Mouse (Mus musculus) hindbrain, embryonic 11.5 days (tissue): Measurements from ENCODE around the gene Il1rl2. TPM values are rescaled to one million over a fixed set of nuclear protein-coding genes. Genes with fewer than 3 reads are reported as not detected.
A peak's percentile ranks its signal among the peaks of the same experiment; 100 is the strongest.

ENCODE experiments used
- ATAC-seq: fragments of 200-750 bp; cut with Nextera tagmentation; 2 replicates; pipeline ENCODE4 v1.8.0; 2017; ENCODE audit warnings: mild to moderate bottlenecking, moderate TSS enrichment, moderate library complexity; ENCODE audit not compliant: low FRiP score
- DNase-seq: peaks from one replicate; pipeline ENCODE4 v3.0.0-alpha.2; 2015; ENCODE audit warnings: low spot score
- H3K27ac ChIP-seq: fragments of 300-500 bp; sonication (generic); 2 replicates; pipeline ENCODE4 v1.5.1; 2014; ENCODE audit warnings: mild to moderate bottlenecking, low read depth, low read length
- H3K27me3 ChIP-seq: fragments of 300-500 bp; sonication (generic); 2 replicates; pipeline ENCODE4 v1.6.1; 2014; ENCODE audit warnings: mild to moderate bottlenecking, low read length, moderate library complexity, mixed read lengths; ENCODE audit not compliant: control insufficient read depth, insufficient read depth
- H3K36me3 ChIP-seq: fragments of 300-500 bp; sonication (generic); 2 replicates; pipeline ENCODE4 v1.6.1; 2014; ENCODE audit warnings: mild to moderate bottlenecking, low read length, moderate library complexity, mixed read lengths; ENCODE audit not compliant: control insufficient read depth, insufficient read depth
- H3K4me1 ChIP-seq: fragments of 300-500 bp; sonication (generic); replicated peaks from 2 replicates; pipeline ENCODE4 v1.6.1; 2014; ENCODE audit warnings: low read length, mixed read lengths; ENCODE audit not compliant: control insufficient read depth, insufficient read depth
- H3K4me2 ChIP-seq: fragments of 300-500 bp; sonication (generic); replicated peaks from 2 replicates; pipeline ENCODE4 v1.6.1; 2014; ENCODE audit warnings: mild to moderate bottlenecking, low read depth, low read length
- H3K4me3 ChIP-seq: fragments of 300-500 bp; sonication (generic); 2 replicates; pipeline ENCODE4 v1.5.1; 2014; ENCODE audit warnings: low read depth, low read length
- H3K9ac ChIP-seq: fragments of 300-500 bp; sonication (generic); 2 replicates; pipeline ENCODE4 v1.6.1; 2014; ENCODE audit warnings: low read depth, low read length
- H3K9me3 ChIP-seq: fragments of 300-500 bp; sonication (generic); 2 replicates; pipeline ENCODE4 v1.6.1; 2016; ENCODE audit warnings: low read length; ENCODE audit not compliant: control insufficient read depth
- WGBS: fragments of 180-500 bp; shearing (Covaris S2); extraction: QIAGEN DNeasy Blood & Tissue Kit; methylation state at CpG from one replicate; pipeline ENCODE4 v1.1.7; 2014; 5-methylcytosine and 5-hydroxymethylcytosine counted together
- polyA plus RNA-seq: library from polyadenylated mRNA; unstranded; fragments of >200 nt; fragmentation: Nextera tagmentation; extraction: Ambion mirVana; gene quantifications from 2 replicates; pipeline ENCODE4 v1.2.1, GENCODE M21; 2014

Gene Il1rl2
- polyA plus RNA-seq, 1 experiment from 2014 or later = 1.2 TPM

- Histone ChIP-seq H3K27ac (no peak overlapping the region), H3K27me3 (no peaks in the 10 kb centered on the region), H3K4me2 (no peak overlapping the region), H3K9ac (no peak overlapping the region), H3K4me3 (no peak overlapping the region), H3K9me3 (no peaks in the 10 kb centered on the region), H3K4me1 (no peaks in the 10 kb centered on the region), H3K36me3 (no peaks in the 10 kb centered on the region)
- WGBS = 15% methylated on average over 8 of the region's 8 CpGs
- ATAC-seq (no peak), DNase-seq (peak; percentile 85)
These were observed 54.4 kb downstream of the Il1rl2 start for GRCm38 (mm10) chr1:40378794-40379193.

DNA sequence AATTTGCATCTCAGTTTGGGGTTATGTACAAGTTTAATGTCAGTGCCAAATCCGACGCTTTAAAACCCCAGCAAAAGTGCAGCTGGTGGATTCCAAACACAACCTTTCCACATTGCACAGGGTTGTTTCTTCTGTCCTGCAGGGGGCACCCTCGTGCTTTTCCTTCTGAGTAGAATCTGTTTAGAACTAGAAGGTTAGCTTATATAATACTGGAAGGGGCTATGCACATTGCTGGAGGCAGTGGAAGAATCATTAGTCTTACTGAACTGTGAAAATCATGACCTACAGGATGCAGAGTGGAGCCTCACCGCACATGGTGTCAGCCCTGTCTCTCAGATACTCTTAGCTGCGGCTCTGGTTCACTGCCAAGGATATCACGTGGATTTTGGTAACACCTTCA is 55.7 kb downstream of the Il1rl2 start:
- Histone ChIP-seq H3K27me3 (no peaks in the 10 kb centered on the region), H3K9ac (no peak overlapping the region), H3K27ac (no peak overlapping the region), H3K4me1 (no peaks in the 10 kb centered on the region), H3K9me3 (no peaks in the 10 kb centered on the region), H3K4me3 (no peak overlapping the region), H3K4me2 (no peak overlapping the region), H3K36me3 (no peaks in the 10 kb centered on the region)
- WGBS = 63% methylated on average over 6 of the region's 6 CpGs
- no peak for ATAC-seq
- peak; percentile 64 for DNase-seq

DNA sequence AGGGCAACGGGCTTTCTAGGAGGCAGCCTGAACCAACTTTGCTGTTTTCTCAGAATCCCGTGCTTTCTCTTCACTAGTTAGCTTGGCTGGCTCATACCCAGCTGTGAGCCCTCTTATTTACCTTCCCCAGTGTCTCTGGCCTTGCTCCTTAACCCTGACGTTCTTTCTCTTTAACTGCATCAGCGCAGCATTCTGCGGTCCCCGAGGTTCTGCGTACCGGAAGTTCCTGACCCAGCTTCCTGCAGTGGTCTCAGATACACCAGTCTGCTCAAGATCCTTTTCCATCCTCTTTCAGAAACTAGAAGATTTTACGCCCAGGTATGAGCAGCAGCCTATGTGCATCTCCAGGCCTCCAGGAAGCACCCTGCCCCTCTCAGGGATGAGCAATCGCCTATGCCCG is 56.6 kb downstream of the Il1rl2 start:
- Histone ChIP-seq H3K36me3 (no peaks in the 10 kb centered on the region), H3K4me1 (no peaks in the 10 kb centered on the region), H3K27ac (no peak overlapping the region), H3K27me3 (no peaks in the 10 kb centered on the region), H3K4me3 (no peak overlapping the region), H3K9me3 (no peaks in the 10 kb centered on the region), H3K9ac (no peak overlapping the region), H3K4me2 (no peak overlapping the region)
- 86% methylated on average over 11 of the region's 11 CpGs for WGBS
- DNase-seq (no peak), ATAC-seq (no peak)

- ATAC-seq = no peak
These were observed 58.4 kb downstream of the Il1rl2 start for GRCm38 (mm10) chr1:40382841-40383240.

GRCm38 (mm10) chr1:40384931-40385545 is 60.6 kb downstream of the Il1rl2 start:
- no peak for DNase-seq
- H3K4me3 ChIP-seq = no peak overlapping the region
- no peaks in the 10 kb centered on the region for H3K27me3 ChIP-seq
- H3K9me3 ChIP-seq = no peaks in the 10 kb centered on the region
- H3K27ac ChIP-seq = no peak overlapping the region
- H3K36me3 ChIP-seq = no peaks in the 10 kb centered on the region
- no peak overlapping the region for H3K4me2 ChIP-seq
- H3K4me1 ChIP-seq = no peaks in the 10 kb centered on the region
- ATAC-seq = no peak
- 91% methylated on average over 8 of the region's 8 CpGs for WGBS
- no peak overlapping the region for H3K9ac ChIP-seq

More at GRCm38 (mm10) chr1:40382841-40383240, 58.4 kb downstream of the Il1rl2 start:
- Histone ChIP-seq H3K27ac (no peak overlapping the region), H3K9me3 (no peaks in the 10 kb centered on the region), H3K9ac (no peak overlapping the region), H3K27me3 (no peaks in the 10 kb centered on the region), H3K36me3 (no peaks in the 10 kb centered on the region), H3K4me1 (no peaks in the 10 kb centered on the region), H3K4me3 (no peak overlapping the region), H3K4me2 (no peak overlapping the region)
- no peak for DNase-seq
- 90% methylated on average over 5 of the region's 5 CpGs for WGBS

DNA sequence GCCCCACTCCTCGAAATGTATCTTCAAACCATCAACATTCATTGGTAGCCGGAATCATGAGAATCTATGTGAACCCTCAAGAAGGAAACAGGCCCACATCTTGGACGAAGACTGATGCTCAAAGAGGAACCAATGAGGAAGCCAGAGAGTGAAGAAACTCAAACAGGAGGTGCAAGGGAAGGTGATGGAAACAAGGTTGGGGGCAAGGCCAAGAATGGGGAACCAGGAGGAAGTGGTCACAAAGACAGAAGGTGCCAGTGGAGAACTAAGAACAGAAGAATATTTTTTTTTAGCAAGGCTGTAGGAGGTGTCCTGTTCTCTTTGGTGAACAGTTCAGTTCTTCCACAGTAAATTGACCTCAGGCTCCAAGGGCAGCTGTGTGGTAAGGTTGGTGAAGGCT is 67.0 kb downstream of the Il1rl2 start:
- Histone ChIP-seq H3K4me2 (no peak overlapping the region), H3K9ac (no peak overlapping the region), H3K27ac (no peak overlapping the region), H3K4me3 (no peak overlapping the region), H3K36me3 (no peaks in the 10 kb centered on the region), H3K27me3 (no peaks in the 10 kb centered on the region), H3K4me1 (no peaks in the 10 kb centered on the region), H3K9me3 (no peaks in the 10 kb centered on the region)
- DNase-seq (no peak), ATAC-seq (no peak)
- 80% methylated on average over 3 of the region's 3 CpGs for WGBS

DNA sequence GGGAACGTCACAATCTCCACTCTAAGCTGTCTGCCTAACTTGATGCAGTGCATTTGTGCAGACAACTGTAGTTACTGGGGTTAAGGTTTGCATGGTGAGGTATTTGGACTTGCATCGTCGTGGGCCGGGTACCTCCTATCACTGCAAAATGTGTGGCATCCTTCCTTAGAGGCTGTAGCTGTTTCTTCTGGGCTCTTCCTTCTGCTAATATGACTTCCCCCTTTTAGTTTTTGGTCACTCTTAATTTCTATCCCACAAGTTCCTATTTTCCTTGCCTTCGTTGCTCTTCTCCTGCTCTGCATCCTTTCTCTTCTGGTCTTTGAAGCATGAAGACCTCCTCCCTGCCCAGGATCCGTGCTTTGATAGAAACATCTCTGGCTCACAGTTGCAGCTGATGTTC is 68.1 kb downstream of the Il1rl2 start:
- H3K4me2 ChIP-seq = no peak overlapping the region
- DNase-seq (no peak), ATAC-seq (no peak)
- H3K36me3 ChIP-seq = no peaks in the 10 kb centered on the region
- no peaks in the 10 kb centered on the region for H3K4me1 ChIP-seq
- 82% methylated on average over 6 of the region's 6 CpGs for WGBS
- no peak overlapping the region for H3K4me3 ChIP-seq
- no peaks in the 10 kb centered on the region for H3K27me3 ChIP-seq
- no peak overlapping the region for H3K9ac ChIP-seq
- H3K9me3 ChIP-seq = no peaks in the 10 kb centered on the region
- H3K27ac ChIP-seq = no peak overlapping the region

- Histone ChIP-seq H3K9me3 (no peaks in the 10 kb centered on the region), H3K4me3 (no peak overlapping the region), H3K4me2 (no peak overlapping the region), H3K27ac (no peak overlapping the region), H3K36me3 (no peaks in the 10 kb centered on the region), H3K4me1 (no peaks in the 10 kb centered on the region), H3K9ac (no peak overlapping the region), H3K27me3 (no peaks in the 10 kb centered on the region)
- ATAC-seq = no peak
- no peak for DNase-seq
- WGBS = 85% methylated on average over 7 of the region's 7 CpGs
These were observed 68.8 kb downstream of the Il1rl2 start for GRCm38 (mm10) chr1:40393214-40393613.

- Histone ChIP-seq H3K27ac (no peak overlapping the region), H3K4me2 (no peak overlapping the region), H3K9me3 (no peaks in the 10 kb centered on the region), H3K4me3 (no peak overlapping the region), H3K4me1 (no peaks in the 10 kb centered on the region), H3K36me3 (no peaks in the 10 kb centered on the region), H3K9ac (no peak overlapping the region), H3K27me3 (no peaks in the 10 kb centered on the region)
- DNase-seq (no peak), ATAC-seq (no peak)
- WGBS = 97% methylated on average over 6 of the region's 6 CpGs
These were observed 75.2 kb downstream of the Il1rl2 start for GRCm38 (mm10) chr1:40399639-40400038.
